Mouse (Mus musculus): ENCODE measurements around the gene Ing3.

DNA sequence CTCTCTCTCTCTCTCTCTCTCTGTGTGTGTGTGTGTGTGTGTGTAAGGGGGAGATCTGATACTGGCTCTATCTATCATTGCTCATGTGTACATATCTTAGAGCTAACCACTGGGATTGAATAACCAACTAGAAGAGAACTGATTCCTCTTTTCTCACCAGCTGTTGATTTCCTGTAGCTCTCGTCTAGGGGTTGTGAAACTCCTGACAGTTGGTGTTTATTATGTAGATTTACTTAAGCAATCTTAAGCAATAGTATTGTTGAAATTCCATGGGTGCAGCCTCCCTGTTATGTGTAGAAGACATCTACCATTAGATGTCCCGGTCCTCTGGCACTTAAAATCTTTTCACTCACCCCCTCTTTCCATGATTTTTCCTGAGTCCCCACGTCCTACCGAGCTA, 9.6 kb downstream of the Ing3 start:
- TF ChIP-seq CTCF (conservative IDR thresholded peaks at IDR 0.05; ENCODE audit: low read length) (no peak), NANOG (IDR thresholded peaks at IDR 0.05; ENCODE audit: borderline replicate concordance, low read length) (no peak), POU5F1 (IDR thresholded peaks at IDR 0.05; ENCODE audit: borderline replicate concordance, low read length) (no peak)
